7 mouse cellular contexts compared by ENCODE assay signal in the genomic region with DNA sequence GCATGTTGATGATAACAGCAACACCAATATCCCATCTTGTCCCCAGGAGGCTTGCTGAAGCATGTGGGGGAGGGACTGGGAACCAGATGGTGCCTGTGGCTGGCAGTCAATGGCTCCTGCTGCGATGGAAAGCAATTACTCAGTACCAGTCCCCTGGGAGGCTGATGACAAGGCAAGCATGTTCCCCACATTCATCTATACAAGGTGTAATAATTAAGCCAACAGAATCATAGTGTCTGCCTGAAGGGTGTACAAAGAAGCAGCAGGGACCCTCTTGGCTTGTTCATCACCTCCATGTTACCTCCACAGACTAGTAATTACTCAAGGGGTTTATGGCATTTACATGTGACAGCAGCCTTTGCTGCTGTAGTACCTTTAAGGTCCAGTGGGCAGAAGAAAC.
DNase-seq lines count a peak whose midpoint lies in the region; ATAC-seq lines count a peak whose summit lies in the region.

No protein-coding gene starts in this region.

- H3K4me3 ChIP-seq in hindbrain, embryonic 12.5 days: no peak overlapping the region
- H3K4me3 ChIP-seq in midbrain, embryonic 13.5 days (replicated peaks): no peak overlapping the region

- peak; percentile 96 for ATAC-seq in hindbrain, embryonic 12.5 days (ENCODE audit: low FRiP score)
- ATAC-seq in midbrain, embryonic 13.5 days: peak; percentile 95

- peak overlapping the region; percentile 68 for H3K27ac ChIP-seq in hindbrain, embryonic 12.5 days
- peak overlapping the region; percentile 21; the same call in 1 of the 2 replicates for H3K27ac ChIP-seq in midbrain, embryonic 13.5 days

- no peak overlapping the region for H3K4me2 ChIP-seq in hindbrain, embryonic 12.5 days (replicated peaks)
- no peak overlapping the region for H3K4me2 ChIP-seq in midbrain, embryonic 13.5 days (replicated peaks)

- WGBS in hindbrain, embryonic 12.5 days: 21% methylated on average over 1 of the region's 1 CpGs
- WGBS in midbrain, embryonic 13.5 days: 6% methylated on average over 1 of the region's 1 CpGs

- no peak overlapping the region for H3K9ac ChIP-seq in hindbrain, embryonic 12.5 days
- no peak overlapping the region for H3K9ac ChIP-seq in midbrain, embryonic 13.5 days (replicated peaks)

- DNase-seq in brain, adult 2 months (ENCODE audit: low read depth, low spot score): peak; percentile 93
- peak; percentile 60 for DNase-seq in cerebellum, adult 8-10 months
- DNase-seq in yolk sac, embryonic 10.5 days (ENCODE audit: low spot score): no peak
- no peak for DNase-seq in spleen, adult 12 weeks (ENCODE audit: low spot score)
- no peak for DNase-seq in urinary bladder, postnatal 4 days (ENCODE audit: low spot score in 2 of 2)

- H3K36me3 ChIP-seq in hindbrain, embryonic 12.5 days: no peaks in the 10 kb centered on the region
- H3K36me3 ChIP-seq in midbrain, embryonic 13.5 days: no peaks in the 10 kb centered on the region

- H3K9me3 ChIP-seq in hindbrain, embryonic 12.5 days (replicated peaks): no peaks in the 10 kb centered on the region
- H3K9me3 ChIP-seq in midbrain, embryonic 13.5 days: no peaks in the 10 kb centered on the region

- H3K27me3 ChIP-seq in hindbrain, embryonic 12.5 days: no peaks in the 10 kb centered on the region
- no peaks in the 10 kb centered on the region for H3K27me3 ChIP-seq in midbrain, embryonic 13.5 days

- H3K4me1 ChIP-seq in hindbrain, embryonic 12.5 days: peaks cover 8% of the 10 kb centered on the region
- H3K4me1 ChIP-seq in midbrain, embryonic 13.5 days (replicated peaks): peaks cover 5% of the 10 kb centered on the region

Comparison
In these comparisons a context has a peak if more than half of its experiments do, and no peak if none do; other contexts are left out.
1. DNase-seq: peak in brain, adult 2 months (single experiment) and cerebellum, adult 8-10 months (single experiment); none in yolk sac, embryonic 10.5 days (single experiment), spleen, adult 12 weeks (single experiment) and urinary bladder, postnatal 4 days (0 of 2).